Mouse (Mus musculus): ENCODE data around the gene Rbm12. TPM values are rescaled to one million over a fixed set of nuclear protein-coding genes. Genes with fewer than 3 reads are reported as not detected.

The Rbm12 gene
- total and polyA plus RNA-seq, 3 experiments = 9.6 to 36.5 (median 20.7) TPM

Other genes with a start within 250 kb of the Rbm12 start
- gene Uqcc1, start 181.7 kb downstream of the Rbm12 start, total RNA-seq (2012; rRNA removed) = 49.8 and 60.4 TPM in 2 replicates
- gene Uqcc1, start 181.7 kb downstream of the Rbm12 start, total RNA-seq (2014; rRNA removed) = 55.2 and 66.8 TPM in 2 replicates
- gene Uqcc1, start 181.7 kb downstream of the Rbm12 start, polyA plus RNA-seq (2012; ENCODE audit: insufficient read length, low read depth) = 35.3 and 43.3 TPM in 2 replicates
- gene Gm15557, start 171.2 kb downstream of the Rbm12 start, total RNA-seq (2012; rRNA removed) = not detected in 2 replicates
- gene Gm15557, start 171.2 kb downstream of the Rbm12 start, total RNA-seq (2014; rRNA removed) = not detected in 2 replicates
- not detected in 2 replicates for gene Gm15557, start 171.2 kb downstream of the Rbm12 start, polyA plus RNA-seq (2012; ENCODE audit: insufficient read length, low read depth)
- gene Gdf5, start 166.6 kb downstream of the Rbm12 start, total RNA-seq (2012; rRNA removed) = not detected in 2 replicates
- not detected in 2 replicates for gene Gdf5, start 166.6 kb downstream of the Rbm12 start, total RNA-seq (2014; rRNA removed)
- gene Gdf5, start 166.6 kb downstream of the Rbm12 start, polyA plus RNA-seq (2012; ENCODE audit: insufficient read length, low read depth) = not detected in 2 replicates
- gene Cep250, start 155.5 kb downstream of the Rbm12 start, total RNA-seq (2012; rRNA removed) = 29.1 and 31.4 TPM in 2 replicates
- gene Cep250, start 155.5 kb downstream of the Rbm12 start, total RNA-seq (2014; rRNA removed) = 13.5 and 17.7 TPM in 2 replicates
- gene Cep250, start 155.5 kb downstream of the Rbm12 start, polyA plus RNA-seq (2012; ENCODE audit: insufficient read length, low read depth) = 25.8 and 26.3 TPM in 2 replicates
- gene 6430550D23Rik, start 104.0 kb downstream of the Rbm12 start, total RNA-seq (2012; rRNA removed) = 1.1 and 1.4 TPM in 2 replicates
- 0.78 and 1.1 TPM in 2 replicates for gene 6430550D23Rik, start 104.0 kb downstream of the Rbm12 start, total RNA-seq (2014; rRNA removed)
- 0.81 and 1.7 TPM in 2 replicates for gene 6430550D23Rik, start 104.0 kb downstream of the Rbm12 start, polyA plus RNA-seq (2012; ENCODE audit: insufficient read length, low read depth)
- gene Ergic3, start 103.9 kb downstream of the Rbm12 start, total RNA-seq (2012; rRNA removed) = 132 and 136 TPM in 2 replicates
- gene Ergic3, start 103.9 kb downstream of the Rbm12 start, total RNA-seq (2014; rRNA removed) = 51.6 and 53.0 TPM in 2 replicates
- gene Ergic3, start 103.9 kb downstream of the Rbm12 start, polyA plus RNA-seq (2012; ENCODE audit: insufficient read length, low read depth) = 146 and 163 TPM in 2 replicates
- not detected in 2 replicates for gene Fer1l4, start 59.0 kb downstream of the Rbm12 start, total RNA-seq (2012; rRNA removed)
- gene Fer1l4, start 59.0 kb downstream of the Rbm12 start, total RNA-seq (2014; rRNA removed) = not detected in 2 replicates
- gene Fer1l4, start 59.0 kb downstream of the Rbm12 start, polyA plus RNA-seq (2012; ENCODE audit: insufficient read length, low read depth) = not detected in 2 replicates
- gene Spag4, start 46.8 kb downstream of the Rbm12 start, total RNA-seq (2012; rRNA removed) = 3.1 and 3.6 TPM in 2 replicates
- 2.2 and 3.0 TPM in 2 replicates for gene Spag4, start 46.8 kb downstream of the Rbm12 start, total RNA-seq (2014; rRNA removed)
- 2.6 and 2.9 TPM in 2 replicates for gene Spag4, start 46.8 kb downstream of the Rbm12 start, polyA plus RNA-seq (2012; ENCODE audit: insufficient read length, low read depth)
- gene Cpne1, start within 50 bp of the Rbm12 start, total RNA-seq (2012; rRNA removed) = 36.8 and 39.8 TPM in 2 replicates
- 34.0 and 36.6 TPM in 2 replicates for gene Cpne1, start within 50 bp of the Rbm12 start, total RNA-seq (2014; rRNA removed)
- 24.6 and 33.0 TPM in 2 replicates for gene Cpne1, start within 50 bp of the Rbm12 start, polyA plus RNA-seq (2012; ENCODE audit: insufficient read length, low read depth)
- 14.7 and 18.8 TPM in 2 replicates for gene Gm28036, start 15.1 kb upstream of the Rbm12 start, total RNA-seq (2012; rRNA removed)
- 10.5 and 17.0 TPM in 2 replicates for gene Gm28036, start 15.1 kb upstream of the Rbm12 start, total RNA-seq (2014; rRNA removed)
- gene Gm28036, start 15.1 kb upstream of the Rbm12 start, polyA plus RNA-seq (2012; ENCODE audit: insufficient read length, low read depth) = 15.3 and 18.4 TPM in 2 replicates
- gene Romo1, start 32.1 kb upstream of the Rbm12 start, total RNA-seq (2012; rRNA removed) = 292 and 319 TPM in 2 replicates
- 110 and 130 TPM in 2 replicates for gene Romo1, start 32.1 kb upstream of the Rbm12 start, total RNA-seq (2014; rRNA removed)
- gene Romo1, start 32.1 kb upstream of the Rbm12 start, polyA plus RNA-seq (2012; ENCODE audit: insufficient read length, low read depth) = 255 and 303 TPM in 2 replicates
- gene Nfs1, start 32.2 kb upstream of the Rbm12 start, total RNA-seq (2012; rRNA removed) = 58.6 and 60.6 TPM in 2 replicates
- 68.8 and 72.1 TPM in 2 replicates for gene Nfs1, start 32.2 kb upstream of the Rbm12 start, total RNA-seq (2014; rRNA removed)
- gene Nfs1, start 32.2 kb upstream of the Rbm12 start, polyA plus RNA-seq (2012; ENCODE audit: insufficient read length, low read depth) = 49.2 and 51.3 TPM in 2 replicates
- gene Rbm39, start 68.3 kb upstream of the Rbm12 start, total RNA-seq (2012; rRNA removed) = 212 and 232 TPM in 2 replicates
- 417 and 491 TPM in 2 replicates for gene Rbm39, start 68.3 kb upstream of the Rbm12 start, total RNA-seq (2014; rRNA removed)
- 376 and 400 TPM in 2 replicates for gene Rbm39, start 68.3 kb upstream of the Rbm12 start, polyA plus RNA-seq (2012; ENCODE audit: insufficient read length, low read depth)
- gene Phf20, start 84.5 kb upstream of the Rbm12 start, total RNA-seq (2012; rRNA removed) = 15.2 and 17.6 TPM in 2 replicates
- 11.7 and 14.4 TPM in 2 replicates for gene Phf20, start 84.5 kb upstream of the Rbm12 start, total RNA-seq (2014; rRNA removed)
- gene Phf20, start 84.5 kb upstream of the Rbm12 start, polyA plus RNA-seq (2012; ENCODE audit: insufficient read length, low read depth) = 13.3 and 18.4 TPM in 2 replicates
- gene Cnbd2, start 200.3 kb upstream of the Rbm12 start, total RNA-seq (2012; rRNA removed) = 2.1 and 3.0 TPM in 2 replicates
- gene Cnbd2, start 200.3 kb upstream of the Rbm12 start, total RNA-seq (2014; rRNA removed) = 0.99 and 1.0 TPM in 2 replicates
- gene Cnbd2, start 200.3 kb upstream of the Rbm12 start, polyA plus RNA-seq (2012; ENCODE audit: insufficient read length, low read depth) = 2.7 and 3.6 TPM in 2 replicates
- gene Scand1, start 200.7 kb upstream of the Rbm12 start, total RNA-seq (2012; rRNA removed) = 64.0 and 72.6 TPM in 2 replicates
- gene Scand1, start 200.7 kb upstream of the Rbm12 start, total RNA-seq (2014; rRNA removed) = 78.5 and 86.6 TPM in 2 replicates
- gene Scand1, start 200.7 kb upstream of the Rbm12 start, polyA plus RNA-seq (2012; ENCODE audit: insufficient read length, low read depth) = 48.5 and 48.7 TPM in 2 replicates

All from CH12.LX (cell line).